Mouse (Mus musculus) brain, embryonic 14.5 days (tissue): ENCODE data around the gene Bcl11a.

Experiments used
- CTCF ChIP-seq: fragments of 200-500 bp; IDR thresholded peaks from 2 replicates; pipeline ENCODE4 v1.5.1; 2012; ENCODE audit warnings: inconsistent platforms, mild to moderate bottlenecking, moderate library complexity, borderline replicate concordance; ENCODE audit not compliant: insufficient read depth, insufficient read length; ENCODE audit errors: extremely low read depth
- POLR2A ChIP-seq: fragments of 200-500 bp; IDR thresholded peaks from 2 replicates; pipeline ENCODE4 v1.6.1; 2012; ENCODE audit warnings: mild to moderate bottlenecking, inconsistent platforms, borderline replicate concordance; ENCODE audit not compliant: poor library complexity, insufficient read depth, insufficient read length, severe bottlenecking; ENCODE audit errors: extremely low read depth

GRCm38 (mm10) chr11:24141479-24142251 is 63.8 kb downstream of the Bcl11a start:
- TF ChIP-seq POLR2A, result no peak
- TF ChIP-seq CTCF, result no peak
